Mouse (Mus musculus) fat pad, adult 2 months (tissue): ENCODE results near the gene Mfsd6.
A peak's percentile ranks its signal among the peaks of the same experiment; 100 is the strongest.

Experiments used
- DNase-seq: peaks from one replicate; pipeline ENCODE4 v3.0.0-alpha.2; 2011; ENCODE audit warnings: low read depth, low spot score; ENCODE audit errors: extremely low read depth

Gene Mfsd6

DNA sequence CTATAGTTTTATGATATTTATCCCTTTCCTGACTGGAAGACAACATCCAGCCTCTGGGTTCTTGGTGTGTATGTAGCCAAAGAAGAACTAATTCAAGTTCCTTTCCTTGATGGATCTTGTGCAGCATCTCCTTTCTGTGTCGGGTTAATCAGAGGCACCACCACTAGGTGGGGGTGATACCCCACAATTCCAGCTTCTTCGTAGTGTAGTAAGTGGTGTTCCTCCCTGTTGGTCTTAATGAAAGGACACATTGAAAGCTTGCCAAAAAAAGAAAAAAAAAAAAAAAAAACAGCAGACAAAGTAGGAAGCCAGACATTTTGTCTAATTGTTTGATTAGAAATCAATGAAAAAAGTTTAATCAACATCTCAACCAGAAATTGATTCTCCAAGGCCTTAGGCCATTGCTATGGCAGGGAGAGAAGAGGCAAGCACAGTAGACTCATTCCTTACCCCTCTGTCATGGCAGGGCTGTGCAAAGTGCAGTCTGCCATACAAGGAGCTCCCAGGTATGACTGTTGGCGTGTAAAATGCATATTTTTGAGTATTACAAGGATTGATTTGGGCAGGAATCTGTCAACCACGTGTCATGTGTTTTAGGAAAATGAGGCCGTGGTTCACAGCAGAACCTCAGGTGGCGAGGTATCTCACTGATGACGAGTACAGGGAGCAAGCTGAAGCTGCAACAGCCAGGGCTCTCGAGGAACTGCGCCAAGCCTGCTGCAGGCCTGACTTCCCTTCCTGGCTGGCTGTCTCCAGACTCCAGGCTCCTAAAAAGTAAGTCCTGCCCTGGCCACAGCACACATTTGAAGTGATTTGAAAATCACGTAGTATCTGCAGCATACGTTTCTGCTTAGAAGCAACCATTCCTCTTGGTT is 78.9 kb downstream of the Mfsd6 start:
- DNase-seq, result no peak

DNA sequence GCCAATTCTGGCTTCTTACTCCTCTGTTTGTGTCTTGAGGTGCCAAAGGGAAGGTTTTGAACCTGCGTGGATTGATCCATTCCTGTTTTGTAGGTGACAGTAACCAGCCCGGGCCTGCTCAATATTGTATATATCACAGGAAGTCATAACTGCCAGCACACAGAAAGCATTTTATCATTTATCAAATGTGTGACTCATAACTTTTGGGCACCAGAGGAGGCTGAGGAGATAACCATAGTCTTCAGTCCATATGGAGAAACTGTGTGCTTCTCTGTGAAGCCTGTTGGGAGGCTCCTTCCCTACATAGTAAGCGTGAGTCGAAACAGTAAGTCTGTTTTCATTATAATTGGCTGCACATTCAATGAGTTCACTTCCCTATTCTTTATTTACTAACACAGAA is 86.5 kb downstream of the Mfsd6 start:
- no peak for DNase-seq

DNA sequence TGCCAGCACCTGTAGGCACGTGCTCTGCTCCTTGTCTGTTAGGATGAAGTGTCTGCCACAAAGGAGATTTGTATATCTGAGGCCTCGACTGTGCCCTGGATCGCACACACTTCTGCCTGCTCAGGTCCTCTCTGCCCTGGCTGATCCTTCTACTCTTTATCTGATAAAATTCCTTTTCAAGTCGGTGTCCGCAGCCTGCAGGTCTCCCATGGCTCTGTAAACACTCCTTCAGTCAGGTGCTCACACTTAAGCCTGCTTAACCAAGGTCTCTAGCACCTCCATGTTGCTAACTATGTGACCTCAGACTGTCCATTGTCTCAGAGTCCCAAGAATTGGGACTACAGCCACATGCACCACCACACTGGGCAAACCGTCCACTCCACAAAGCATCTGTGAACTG is 87.0 kb downstream of the Mfsd6 start:
- DNase-seq, result no peak

DNA sequence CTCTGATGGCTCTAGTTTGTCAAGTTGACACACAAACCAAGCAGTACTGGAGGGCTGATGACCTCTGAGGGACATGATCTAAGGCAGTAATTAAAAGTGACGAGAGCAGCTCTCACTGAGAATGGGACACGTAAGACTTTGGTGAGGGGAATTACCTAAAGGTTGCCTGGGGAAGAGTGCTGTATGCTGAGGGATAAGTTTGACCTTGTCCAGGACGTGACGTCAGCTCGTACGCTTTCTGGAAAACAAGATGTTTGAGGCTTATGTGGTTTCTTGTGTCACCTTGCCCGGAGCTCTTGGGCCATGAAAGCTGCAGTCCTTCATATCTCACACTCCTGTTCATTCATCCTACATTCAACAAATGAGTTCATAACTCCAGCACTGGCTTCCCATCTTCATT is 88.2 kb downstream of the Mfsd6 start:
- no peak for DNase-seq

DNA sequence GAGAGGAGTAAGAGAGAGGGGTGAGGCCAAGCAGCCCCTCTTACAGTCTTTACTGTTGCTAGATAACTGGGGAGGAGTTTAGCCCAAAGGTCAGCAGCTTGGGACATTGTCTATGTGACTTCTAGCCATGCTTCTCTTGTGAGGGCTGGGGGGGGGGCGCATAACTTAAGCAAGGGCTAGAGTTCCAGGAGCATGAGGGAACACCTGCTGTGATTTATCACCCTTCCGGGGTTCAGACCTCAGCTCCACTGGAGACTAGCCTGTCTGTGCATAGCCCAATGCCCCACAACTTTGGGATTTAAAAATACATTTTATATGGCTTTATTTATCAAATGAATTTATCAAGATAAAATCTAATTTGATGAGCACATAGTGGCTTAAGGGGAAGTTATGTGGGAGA is 89.2 kb downstream of the Mfsd6 start:
- DNase-seq, result no peak

DNA sequence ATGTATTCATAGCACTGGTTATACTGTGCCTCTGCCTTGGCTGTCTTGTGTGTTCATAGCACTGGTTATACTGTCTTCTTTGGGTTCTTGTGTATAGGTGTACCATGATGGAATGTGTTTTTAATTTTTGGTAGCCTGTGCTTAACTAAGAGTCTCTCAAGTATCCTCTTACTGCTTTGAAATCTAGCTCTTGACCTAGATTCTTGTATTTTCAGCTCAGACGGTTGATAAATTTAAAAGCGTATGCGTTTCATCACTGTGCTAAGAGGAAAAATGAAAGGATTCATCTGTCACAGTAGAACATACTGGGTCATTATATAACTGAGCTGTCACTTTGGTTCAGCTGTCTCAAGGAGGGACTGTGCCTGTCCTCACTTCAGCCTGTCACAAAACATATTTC is 91.3 kb downstream of the Mfsd6 start:
- no peak for DNase-seq

DNA sequence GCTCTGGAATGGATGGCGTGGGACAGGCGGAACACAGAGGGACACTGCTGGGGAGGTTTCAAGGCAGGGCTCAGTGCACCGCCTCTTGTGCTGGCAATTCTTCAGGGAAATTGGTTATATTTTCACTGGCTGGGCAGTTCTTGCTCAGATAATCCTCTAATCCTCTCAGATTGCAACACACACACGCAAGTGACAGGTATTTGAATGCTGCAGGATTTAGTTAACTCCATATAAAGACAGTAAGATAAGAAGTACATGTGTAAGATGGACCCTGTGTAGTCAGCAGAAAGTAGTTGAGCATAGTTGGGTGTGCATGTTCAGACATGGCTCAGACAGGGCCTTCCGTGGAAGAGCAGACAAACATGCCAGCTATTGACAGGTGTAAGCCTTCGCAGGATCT is 93.0 kb downstream of the Mfsd6 start:
- peak; percentile 81 for DNase-seq

DNA sequence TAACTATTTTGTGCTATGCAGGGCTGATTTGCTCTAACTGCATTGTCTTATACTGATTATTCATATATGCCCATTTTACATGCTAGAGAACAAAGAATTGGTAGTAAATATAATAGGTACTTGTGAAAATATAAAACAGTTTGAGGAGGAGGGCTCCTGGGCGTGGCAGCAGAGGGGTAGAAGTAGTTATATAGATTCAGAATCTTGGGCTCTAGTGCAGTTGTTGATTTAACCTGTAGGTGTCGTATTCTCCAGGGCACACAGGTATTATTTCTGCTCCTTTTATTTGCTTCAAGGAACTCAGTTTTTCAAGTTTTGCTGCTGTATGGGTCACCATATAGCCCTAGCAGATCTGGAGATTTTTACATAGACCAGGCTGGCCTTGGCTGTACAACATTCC is 95.7 kb downstream of the Mfsd6 start:
- DNase-seq, result no peak

DNA sequence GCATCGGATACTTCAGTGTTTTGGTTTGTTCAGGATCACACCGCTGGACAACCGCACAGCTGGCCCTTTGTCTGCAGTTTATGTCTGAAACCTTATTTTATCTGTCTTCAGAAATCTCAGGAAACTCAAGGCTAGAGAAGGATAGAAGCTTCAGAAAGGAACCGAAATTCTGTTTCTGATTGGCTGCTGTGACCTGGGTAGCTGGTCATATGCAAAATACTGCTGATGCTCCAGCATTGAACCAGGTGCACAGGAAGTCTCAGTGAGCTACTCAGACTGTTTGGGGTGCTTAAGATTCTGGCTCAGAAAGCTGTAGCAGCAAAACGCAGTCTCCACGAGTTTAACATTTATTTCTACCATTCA is 96.3 kb downstream of the Mfsd6 start:
- DNase-seq, result no peak

DNA sequence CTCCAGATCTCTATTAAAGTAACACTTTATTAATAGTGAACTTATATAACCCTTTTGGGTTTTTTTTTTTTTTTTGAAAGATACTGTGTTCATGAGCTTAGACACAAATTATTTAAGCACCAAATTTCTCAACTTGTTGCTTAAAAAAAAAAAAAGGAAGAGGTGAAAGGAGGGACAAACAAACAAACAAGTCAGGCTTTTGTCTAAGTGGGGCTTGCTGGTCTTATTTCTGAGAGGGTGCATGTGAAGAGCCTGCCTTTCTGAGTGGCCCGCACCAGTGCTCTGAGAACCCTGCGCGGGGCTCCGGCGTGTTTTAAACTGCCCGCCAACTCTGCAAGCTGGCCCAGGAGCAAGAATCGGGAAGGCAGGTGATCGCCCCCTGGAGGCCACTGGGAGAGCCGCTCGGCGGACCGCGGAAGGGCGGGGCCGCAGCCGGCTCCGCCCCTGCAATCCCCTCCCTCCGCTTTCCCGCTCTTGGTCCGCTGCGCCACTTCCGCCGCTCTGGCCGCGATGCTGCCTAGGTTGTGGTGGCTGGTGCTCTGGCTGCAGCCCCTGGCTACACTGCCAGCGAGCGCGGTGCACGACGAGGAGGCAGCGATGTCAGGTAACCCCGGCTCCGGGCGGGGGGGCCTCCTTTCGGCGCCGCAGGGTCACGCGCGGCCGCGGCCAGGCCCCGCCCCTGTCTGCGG is 96.9 kb downstream of the Mfsd6 start, which contains the start of gene Nemp2:
Gene Nemp2 (plus strand): TSS at position 456 of the 689 bp plus-strand sequence.
- no peak for DNase-seq

DNA sequence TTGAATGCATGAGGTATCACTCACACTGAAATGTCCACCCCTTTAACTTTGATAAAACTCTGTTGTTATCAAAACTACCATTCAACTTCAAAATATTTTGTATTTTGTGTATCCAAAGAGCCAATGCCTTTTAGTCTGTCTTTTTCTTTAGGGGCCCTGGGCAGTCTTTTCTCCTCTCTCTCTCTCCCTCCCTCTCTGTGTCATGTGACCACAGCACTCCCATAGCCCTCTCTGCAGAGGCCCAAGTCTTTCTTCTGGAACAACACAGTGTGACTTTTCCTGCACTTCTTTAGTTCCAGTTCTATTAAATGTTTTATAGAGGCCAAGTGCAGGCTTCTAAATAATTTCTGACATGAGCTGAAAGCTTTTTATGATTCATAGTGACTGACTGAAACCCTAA is 106.8 kb downstream of the Mfsd6 start:
- no peak for DNase-seq

DNA sequence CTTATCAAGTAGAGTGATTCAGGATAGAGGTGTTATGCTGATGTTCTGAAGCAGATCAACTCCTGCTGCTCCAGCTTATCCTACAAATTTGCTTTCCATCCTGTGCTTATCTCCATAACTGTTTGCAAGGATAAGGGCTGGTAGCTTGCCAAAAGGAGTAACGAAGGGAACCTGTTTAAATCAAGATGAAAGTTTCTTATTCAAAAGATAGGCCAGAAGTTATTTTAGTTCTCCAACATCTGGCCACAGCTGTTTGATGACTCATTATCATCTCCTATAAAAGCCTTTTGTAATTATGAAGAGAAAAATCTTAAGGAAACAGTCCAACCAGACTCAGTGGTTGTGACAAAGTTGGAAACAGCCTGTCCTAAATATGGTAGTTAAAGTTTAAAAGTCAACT is 109.0 kb downstream of the Mfsd6 start:
- DNase-seq, result no peak

DNA sequence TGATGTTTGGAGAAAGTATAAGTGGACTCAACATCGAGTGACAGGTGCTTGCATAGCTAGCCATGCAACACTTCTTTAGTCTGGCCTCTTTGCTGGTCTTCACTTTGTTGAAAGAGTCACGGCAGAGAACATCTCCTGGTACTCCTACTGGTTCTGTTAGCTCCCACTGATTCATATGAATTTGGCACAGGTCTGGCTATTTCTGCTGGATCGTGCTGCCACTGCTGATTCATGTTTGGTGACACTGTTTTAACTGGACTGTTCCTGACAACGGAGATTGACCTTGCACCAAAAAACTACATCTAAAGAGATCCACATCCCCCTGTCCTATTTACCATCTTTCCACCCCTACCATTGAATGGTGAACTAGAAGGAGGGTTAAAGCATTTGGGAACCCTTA is 118.8 kb downstream of the Mfsd6 start:
- no peak for DNase-seq

DNA sequence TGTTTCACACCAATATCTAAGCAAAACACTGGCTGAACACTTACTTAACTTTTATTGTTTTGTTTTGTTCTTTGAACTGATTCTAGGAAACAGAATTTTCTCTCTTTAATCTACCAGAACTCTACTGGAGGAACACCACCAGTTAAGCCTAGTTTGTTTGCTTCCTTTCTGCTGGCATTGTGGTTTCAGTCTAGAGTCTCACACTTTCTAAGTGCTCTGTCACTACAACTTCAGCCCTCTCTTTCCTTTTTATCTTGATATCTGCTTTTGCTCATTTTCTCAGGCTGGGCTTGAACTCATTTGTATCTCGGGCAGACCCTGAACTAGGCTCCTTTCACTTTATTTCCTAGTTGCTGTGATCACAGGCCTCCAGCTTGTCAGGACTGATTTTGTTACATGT is 119.6 kb downstream of the Mfsd6 start:
- no peak for DNase-seq
